In genomic region chr1:86925776-86926175, GRCm38 (mm10) we compare ENCODE assay signal across 23 mouse cellular contexts.
DNase-seq lines count a peak whose midpoint lies in the region; ATAC-seq and TF ChIP-seq lines count a peak whose summit lies in the region.
"Had no signal": no experiment of that assay in that cellular context is flagged by ENCODE, and none has a peak within 500 bp of the region (broad histone marks: within the 10 kb centered on the region; RNA-seq: fewer than 3 reads in every experiment).

No protein-coding gene starts in this region.

- H3K4me1 ChIP-seq in lung, embryonic 14.5 days (ENCODE audit: insufficient read depth): no peaks in the 10 kb centered on the region
- H3K4me1 ChIP-seq: embryonic facial prominence, embryonic 13.5 days; forebrain, embryonic 13.5 days; heart, embryonic 10.5 days; limb, embryonic 13.5 days; liver, embryonic 13.5 days had no signal

- no peak overlapping the region for H3K27ac ChIP-seq in lung, embryonic 14.5 days (ENCODE audit: low read depth)
- H3K27ac ChIP-seq: embryonic facial prominence, embryonic 13.5 days; forebrain, embryonic 13.5 days; heart, embryonic 10.5 days; hindbrain, embryonic 14.5 days; limb, embryonic 13.5 days; liver, embryonic 13.5 days; stomach, postnatal 0 days had no signal

- 59% methylated on average over 5 of the region's 5 CpGs for WGBS in lung, embryonic 14.5 days

- H3K9me3 ChIP-seq in lung, embryonic 14.5 days (ENCODE audit: low read depth, low read length): no peaks in the 10 kb centered on the region
- H3K9me3 ChIP-seq: embryonic facial prominence, embryonic 13.5 days; forebrain, embryonic 13.5 days; heart, embryonic 10.5 days; limb, embryonic 13.5 days; liver, embryonic 13.5 days had no signal

- no peak overlapping the region for H3K9ac ChIP-seq in lung, embryonic 14.5 days
- H3K9ac ChIP-seq: embryonic facial prominence, embryonic 13.5 days; forebrain, embryonic 13.5 days; hindbrain, embryonic 14.5 days; limb, embryonic 13.5 days; liver, embryonic 13.5 days had no signal

- no peak overlapping the region for H3K4me2 ChIP-seq in lung, embryonic 14.5 days
- H3K4me2 ChIP-seq: embryonic facial prominence, embryonic 13.5 days; forebrain, embryonic 13.5 days; hindbrain, embryonic 14.5 days; limb, embryonic 13.5 days; liver, embryonic 13.5 days had no signal

- ATAC-seq in frontal cortex, adult (ENCODE audit: low TSS enrichment): peak; percentile 25
- ATAC-seq in lung, embryonic 14.5 days (ENCODE audit: insufficient read depth): no peak
- ATAC-seq: forebrain, embryonic 13.5 days had no signal

- no peaks in the 10 kb centered on the region for H3K27me3 ChIP-seq in lung, embryonic 14.5 days (ENCODE audit: insufficient read depth, low read length)
- H3K27me3 ChIP-seq: embryonic facial prominence, embryonic 13.5 days; forebrain, embryonic 13.5 days; limb, embryonic 13.5 days; liver, embryonic 13.5 days had no signal

- H3K36me3 ChIP-seq in lung, embryonic 14.5 days (ENCODE audit: insufficient read depth): no peaks in the 10 kb centered on the region
- H3K36me3 ChIP-seq: liver, embryonic 13.5 days had no signal

- DNase-seq in frontal cortex, postnatal 10 days (ENCODE audit: low spot score in 2 of 2): no peak
- DNase-seq in lung, embryonic 14.5 days: peak; percentile 11
- DNase-seq in lung, postnatal 4 days: no peak
- DNase-seq in kidney, postnatal 10 days: peak; percentile 19
- peak; percentile 51 for DNase-seq in lung, postnatal 25 days (ENCODE audit: low spot score)
- no peak for DNase-seq in spleen, postnatal 36 days (ENCODE audit: low spot score in 2 of 2)
- no peak for DNase-seq in Muller cell, postnatal 12 days (ENCODE audit: inconsistent ontology term)
- DNase-seq: adrenal gland, postnatal 14 days; cerebellum, adult 8-10 months; cerebellum, postnatal 36 days; embryo, embryonic 11 days; heart, postnatal 4 days; layer of hippocampus, postnatal 36 days; liver, embryonic 13.5 days; midbrain, embryonic 14.5 days had no signal

- TF ChIP-seq CTCF in lung, embryonic 14.5 days (IDR thresholded peaks at IDR 0.05; ENCODE audit: low read depth): no peak

- no peak overlapping the region for H3K4me3 ChIP-seq in lung, embryonic 14.5 days (ENCODE audit: low read depth, low read length)
- H3K4me3 ChIP-seq: embryonic facial prominence, embryonic 13.5 days; erythroblast, embryonic 14.5 days; forebrain, embryonic 13.5 days; heart, embryonic 10.5 days; limb, embryonic 13.5 days; liver, embryonic 13.5 days had no signal

Comparison
In these comparisons a context has a peak if more than half of its experiments do, and no peak if none do; other contexts are left out.
1. DNase-seq: peak in lung, embryonic 14.5 days (single experiment), kidney, postnatal 10 days (single experiment) and lung, postnatal 25 days (single experiment); none in frontal cortex, postnatal 10 days (0 of 2), lung, postnatal 4 days (0 of 2), spleen, postnatal 36 days (0 of 2) and Muller cell, postnatal 12 days (single experiment).